Mouse (Mus musculus): ENCODE results near the gene Git1. TPM values are rescaled to one million over a fixed set of nuclear protein-coding genes. Genes with fewer than 3 reads are reported as not detected.
A peak's percentile ranks its signal among the peaks of the same experiment; 100 is the strongest.
"Not testable (repeated sequence)": the region's sequence is repeated elsewhere in the genome, so short reads cannot be mapped to it uniquely, and the experiment has no call there.

Gene Git1
- polyA plus RNA-seq, 1 experiment from 2014 or later: 3.2 TPM

DNA sequence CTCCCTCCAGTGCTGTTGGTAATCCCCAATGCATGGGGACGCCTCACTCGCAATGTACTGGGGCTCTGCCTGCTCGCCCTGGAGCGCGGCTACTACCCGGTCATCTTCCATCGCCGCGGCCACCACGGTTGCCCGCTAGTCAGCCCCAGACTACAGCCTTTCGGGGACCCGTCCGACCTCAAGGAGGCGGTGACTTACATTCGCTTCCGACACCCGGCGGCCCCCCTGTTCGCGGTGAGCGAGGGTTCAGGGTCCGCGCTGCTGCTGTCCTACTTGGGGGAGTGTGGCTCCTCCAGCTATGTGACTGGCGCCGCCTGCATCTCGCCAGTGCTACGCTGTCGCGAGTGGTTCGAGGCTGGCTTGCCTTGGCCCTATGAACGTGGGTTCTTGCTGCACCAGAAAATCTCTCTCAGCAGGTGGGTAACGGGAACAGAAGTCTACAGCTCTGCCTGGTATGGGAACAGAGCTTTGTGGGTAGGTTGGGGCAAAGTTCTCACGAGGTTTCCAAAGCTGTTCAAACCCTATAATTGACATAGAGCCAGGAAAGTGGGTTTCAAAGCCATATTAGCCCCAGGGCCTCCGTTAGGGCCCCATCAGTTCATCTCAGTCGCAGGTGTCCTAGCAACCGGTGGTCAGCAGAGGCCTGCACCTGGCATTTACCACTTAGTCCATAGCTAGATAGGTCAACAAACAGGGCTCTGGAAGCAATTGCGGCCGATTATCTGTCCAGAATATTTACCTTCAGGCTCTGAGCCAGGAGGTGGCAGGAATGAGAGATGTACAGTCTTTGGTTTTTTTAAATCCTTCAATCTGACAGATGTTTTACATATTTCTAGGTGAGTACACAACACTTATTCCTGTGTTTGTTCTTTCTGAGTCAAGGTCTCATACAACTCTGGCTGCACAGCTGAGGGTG lies 22.5 kb downstream of the Git1 start, which contains the start of gene Trp53i13:
Trp53i13 (minus strand) TSS at position 344 of the 916 bp plus-strand sequence.
- Histone ChIP-seq H3K27me3 (replicated peaks) (peaks cover 55% of the 10 kb centered on the region), H3K9ac (peak within 1 kb of the TSS; percentile 67), H3K4me1 (peaks cover 66% of the 10 kb centered on the region), H3K4me2 (peak within 1 kb of the TSS; percentile 97), H3K36me3 (no peaks in the 10 kb centered on the region), H3K9me3 (replicated peaks) (no peaks in the 10 kb centered on the region), H3K27ac (peak within 1 kb of the TSS; percentile 69), H3K4me3 (peak within 1 kb of the TSS; percentile 72)
- no peak for ATAC-seq
- 13% methylated on average over 39 of the region's 39 CpGs for WGBS (ENCODE audit: insufficient replicate concordance)

DNA sequence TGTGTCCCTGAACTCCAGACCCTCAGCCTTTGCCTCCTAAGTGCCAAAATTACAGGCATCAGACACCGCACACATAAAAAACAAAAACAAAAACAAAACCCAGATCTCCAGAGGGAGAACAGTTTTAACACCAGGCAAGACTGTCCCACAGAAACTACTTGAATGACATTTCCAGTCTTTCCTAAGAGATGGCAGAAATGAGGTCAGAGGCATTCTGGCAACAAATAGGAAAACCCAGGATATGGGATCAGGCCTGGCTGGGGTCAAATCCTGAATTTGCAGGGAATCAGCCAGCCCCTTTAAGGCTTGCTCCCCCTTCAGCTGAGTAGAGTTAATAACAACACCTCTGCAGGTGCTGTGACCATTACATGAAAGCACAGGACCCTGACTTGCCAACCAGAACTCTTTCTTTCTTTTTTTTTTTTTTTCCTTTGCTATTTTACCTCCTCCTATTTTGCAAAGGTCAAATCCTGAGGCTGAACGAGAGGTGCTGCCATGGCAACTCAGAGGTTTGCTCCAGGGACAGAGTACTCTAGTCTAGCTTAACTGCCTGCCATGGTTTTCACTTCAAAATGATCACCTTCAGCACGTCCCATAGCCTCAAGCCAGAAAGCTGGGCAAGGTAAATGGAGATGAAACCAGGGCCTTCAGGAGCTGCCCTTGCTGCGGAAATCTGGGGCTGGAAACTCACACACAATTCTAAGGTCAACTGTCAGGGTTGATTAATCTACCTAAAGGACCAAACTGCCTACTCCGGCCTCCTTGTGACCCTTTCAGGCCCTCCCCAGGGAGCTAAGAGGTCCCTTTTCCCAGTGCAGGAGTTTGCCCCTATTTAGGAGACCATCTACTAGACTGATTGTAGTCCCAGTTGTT lies 23.4 kb downstream of the Git1 start:
- 76% methylated on average over 5 of the region's 5 CpGs for WGBS (ENCODE audit: insufficient replicate concordance)
- H3K4me2 ChIP-seq: peak overlapping the region; percentile 97; the same call in 1 of the 2 replicates
- H3K4me1 ChIP-seq: peaks cover 66% of the 10 kb centered on the region
- H3K9ac ChIP-seq: no peak overlapping the region
- H3K36me3 ChIP-seq: no peaks in the 10 kb centered on the region
- H3K4me3 ChIP-seq: no peak overlapping the region
- ATAC-seq: no peak
- no peak overlapping the region for H3K27ac ChIP-seq
- H3K9me3 ChIP-seq (replicated peaks): no peaks in the 10 kb centered on the region
- H3K27me3 ChIP-seq (replicated peaks): peaks cover 55% of the 10 kb centered on the region

DNA sequence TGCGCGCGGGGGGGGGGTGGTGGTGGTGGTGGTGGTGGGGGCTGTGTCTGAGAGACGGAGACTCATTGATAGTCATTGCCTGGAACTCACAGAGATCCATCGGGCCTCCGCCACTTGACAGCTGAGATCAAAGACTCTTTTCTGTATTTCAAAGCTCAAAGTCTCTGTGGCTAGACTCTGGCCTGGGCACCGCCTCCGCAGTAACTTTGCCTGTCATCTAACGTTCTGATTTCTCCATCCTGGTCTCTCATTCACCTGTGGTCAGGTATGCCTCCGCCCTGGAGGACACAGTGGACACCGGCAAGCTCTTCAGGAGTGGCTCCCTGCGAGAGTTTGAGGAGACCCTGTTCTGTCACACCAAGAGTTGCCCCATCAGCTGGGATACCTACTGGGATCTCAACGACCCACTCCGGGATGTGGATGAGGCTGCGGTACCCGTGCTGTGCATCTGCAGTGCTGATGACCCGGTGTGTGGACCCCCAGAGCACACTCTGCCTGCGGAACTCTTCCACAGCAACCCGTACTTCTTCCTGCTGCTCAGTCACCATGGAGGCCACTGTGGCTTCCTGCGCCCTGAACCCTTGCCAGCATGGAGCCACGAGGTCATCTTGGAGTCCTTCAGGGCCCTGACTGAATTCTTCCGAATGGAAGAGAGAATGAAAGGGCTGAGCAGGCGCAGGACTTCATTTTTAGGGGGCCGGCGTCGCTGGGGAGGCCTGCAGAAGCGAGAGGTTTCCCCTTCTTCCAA lies 24.9 kb downstream of the Git1 start:
- WGBS (ENCODE audit: insufficient replicate concordance): 60% methylated on average over 27 of the region's 27 CpGs
- Histone ChIP-seq H3K4me3 (no peak overlapping the region), H3K27me3 (replicated peaks) (peaks cover 55% of the 10 kb centered on the region), H3K9ac (no peak overlapping the region), H3K27ac (peak overlapping the region; percentile 43; the same call in 1 of the 2 replicates), H3K4me1 (peaks cover 58% of the 10 kb centered on the region), H3K36me3 (no peaks in the 10 kb centered on the region), H3K9me3 (replicated peaks) (no peaks in the 10 kb centered on the region), H3K4me2 (no peak overlapping the region)
- no peak for ATAC-seq

DNA sequence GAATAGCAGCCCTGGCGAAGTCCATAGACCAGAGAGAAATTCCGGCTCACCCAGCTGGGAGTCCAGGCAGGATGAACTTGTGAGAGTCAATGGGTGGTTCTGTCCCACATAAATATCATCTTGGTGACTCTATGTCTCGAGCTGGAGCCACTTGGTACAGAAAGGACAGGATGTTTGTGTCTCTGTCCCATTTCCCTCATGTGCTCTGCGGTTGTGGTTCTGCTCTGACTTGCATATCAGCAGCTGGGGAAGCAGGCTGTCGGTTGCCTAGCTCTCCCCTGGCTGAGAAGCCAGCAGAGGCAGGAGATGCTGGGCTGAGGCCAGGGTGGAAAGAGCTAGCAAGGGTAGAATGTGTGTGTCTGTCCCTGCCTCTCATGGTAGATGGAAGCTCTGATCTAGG lies 25.7 kb downstream of the Git1 start, which contains the start of gene Gm10392:
Gm10392 (minus strand) TSS at position 156 of the 400 bp plus-strand sequence.
- Histone ChIP-seq H3K9me3 (replicated peaks) (no peaks in the 10 kb centered on the region), H3K9ac (no peak within 1 kb of the TSS), H3K36me3 (no peaks in the 10 kb centered on the region), H3K4me2 (peak within 1 kb of the TSS; percentile 20; the same call in 1 of the 2 replicates), H3K27me3 (replicated peaks) (peaks cover 55% of the 10 kb centered on the region), H3K27ac (peak within 1 kb of the TSS; percentile 43; the same call in 1 of the 2 replicates), H3K4me1 (peaks cover 51% of the 10 kb centered on the region), H3K4me3 (no peak within 1 kb of the TSS)
- 23% methylated on average over 5 of the region's 5 CpGs for WGBS (ENCODE audit: insufficient replicate concordance)
- no peak for ATAC-seq

DNA sequence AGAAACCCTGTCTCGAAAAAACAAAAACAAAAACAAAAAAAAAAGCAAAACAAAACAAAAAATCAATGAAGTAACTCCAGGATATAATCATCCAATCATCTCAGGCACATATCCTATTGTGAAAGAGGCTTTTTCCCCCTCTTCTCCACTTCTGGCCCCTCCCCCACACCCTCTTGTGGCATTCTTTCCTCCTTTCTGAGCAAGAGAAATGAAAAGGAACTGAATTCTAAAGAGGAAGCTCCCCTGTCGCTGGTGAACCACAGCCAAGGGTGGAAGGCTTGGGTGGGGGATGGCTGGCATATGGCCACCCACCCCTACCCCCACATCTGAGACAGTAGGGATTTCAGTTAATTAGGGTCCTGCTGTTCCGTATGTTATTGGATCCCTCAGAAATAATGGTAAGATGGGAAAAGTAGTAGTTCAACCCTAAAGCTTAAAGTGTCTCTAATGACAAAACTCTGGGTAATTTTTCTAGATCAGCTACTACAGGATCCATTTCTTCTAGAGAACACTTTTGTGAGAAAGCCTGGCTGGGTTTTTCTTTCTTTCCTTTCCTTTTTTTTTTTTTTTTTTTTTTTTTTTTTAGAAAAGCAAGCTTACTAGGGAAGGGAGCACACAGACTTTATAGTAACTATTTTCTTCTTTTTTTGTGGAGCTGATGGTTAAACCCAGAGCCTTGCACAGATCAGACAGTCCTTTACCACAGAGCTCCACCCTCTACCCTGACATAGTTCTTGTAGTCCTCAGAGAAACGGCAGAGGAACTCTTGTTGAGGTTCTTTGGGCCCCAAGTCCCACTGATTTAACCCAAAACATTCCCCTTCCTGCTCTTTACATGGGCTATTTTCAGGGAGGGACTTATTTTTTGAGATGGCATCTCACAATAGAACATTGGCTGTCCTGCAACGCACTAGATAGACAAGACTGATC lies 27.5 kb downstream of the Git1 start:
- peaks cover 33% of the 10 kb centered on the region for H3K4me1 ChIP-seq
- 28% methylated on average over 5 of the region's 5 CpGs for WGBS (ENCODE audit: insufficient replicate concordance)
- H3K27ac ChIP-seq: no peak overlapping the region

DNA sequence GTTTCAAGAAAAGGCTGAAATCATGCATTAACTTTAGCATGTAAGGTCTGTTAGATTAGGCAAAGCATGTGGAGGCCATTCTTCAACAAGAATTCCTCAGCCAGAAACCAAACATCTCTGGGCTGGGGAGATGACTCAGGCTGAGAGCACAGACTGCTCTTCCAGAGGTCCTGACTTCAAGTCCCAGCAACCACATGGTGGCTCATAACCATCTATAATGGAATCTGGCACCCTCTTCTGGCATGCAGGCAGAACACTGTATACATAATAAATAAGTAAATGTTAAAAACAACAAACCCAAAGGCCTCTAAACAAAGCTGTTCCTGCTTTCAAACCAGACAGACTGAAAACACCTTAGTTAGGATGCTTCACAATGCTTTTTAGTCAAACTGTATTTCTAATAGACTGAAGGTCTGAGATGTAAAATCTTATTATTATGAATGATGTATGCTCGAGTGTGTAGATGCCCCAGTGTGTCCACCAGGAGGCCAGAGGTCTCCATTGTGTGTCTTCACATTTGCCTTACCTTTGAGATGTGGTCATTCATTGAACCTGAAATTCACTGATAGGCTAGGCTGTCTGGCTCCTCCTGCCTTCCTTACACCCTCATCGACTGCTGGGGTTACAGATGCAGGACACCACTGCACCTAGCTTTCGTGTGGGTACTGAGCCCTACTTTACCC lies 32.6 kb downstream of the Git1 start:
- Histone ChIP-seq H3K36me3 (peaks cover 3% of the 10 kb centered on the region; the same call in 1 of the 2 replicates), H3K27me3 (replicated peaks) (no peaks in the 10 kb centered on the region), H3K4me3 (no peak overlapping the region), H3K9me3 (replicated peaks) (no peaks in the 10 kb centered on the region), H3K4me2 (no peak overlapping the region), H3K9ac (no peak overlapping the region), H3K27ac (no peak overlapping the region), H3K4me1 (0 out of 2 replicates have a peak, but pooled peaks cover under 1% of the 10 kb centered on the region)
- WGBS (ENCODE audit: insufficient replicate concordance): 66% methylated on average over 3 of the region's 3 CpGs
- ATAC-seq: no peak

More for the DNA sequence above, 27.5 kb downstream of the Git1 start:
- Histone ChIP-seq H3K4me2 (no peak overlapping the region), H3K4me3 (no peak overlapping the region), H3K9ac (no peak overlapping the region), H3K9me3 (replicated peaks) (no peaks in the 10 kb centered on the region), H3K27me3 (replicated peaks) (peaks cover 37% of the 10 kb centered on the region), H3K36me3 (no peaks in the 10 kb centered on the region)
- ATAC-seq: no peak

DNA sequence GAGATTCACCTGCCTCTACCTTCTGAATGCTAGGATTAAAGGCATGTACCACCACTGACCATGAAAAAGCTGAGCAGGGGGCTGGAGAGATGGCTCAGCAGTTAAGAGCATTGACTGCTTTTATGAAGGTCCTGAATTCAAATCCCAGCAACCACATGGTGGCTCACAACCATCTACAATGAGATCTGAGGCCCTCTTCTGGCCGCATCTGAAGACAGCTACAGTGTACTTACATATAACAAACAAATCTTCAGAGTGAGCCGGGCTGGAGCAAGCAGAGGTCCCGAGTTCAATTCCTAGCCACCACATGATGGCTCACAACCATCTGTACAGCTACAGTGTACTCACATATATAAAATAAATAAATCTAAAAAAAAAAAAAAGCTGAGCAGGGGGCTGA lies 35.1 kb downstream of the Git1 start:
- not testable (repeated sequence) for H3K36me3 ChIP-seq; H3K27ac ChIP-seq; H3K4me1 ChIP-seq; H3K4me2 ChIP-seq; H3K4me3 ChIP-seq; H3K9ac ChIP-seq; H3K9me3 ChIP-seq (replicated peaks); ATAC-seq; H3K27me3 ChIP-seq (replicated peaks)
- 84% methylated on average over 3 of the region's 3 CpGs for WGBS (ENCODE audit: insufficient replicate concordance)

DNA sequence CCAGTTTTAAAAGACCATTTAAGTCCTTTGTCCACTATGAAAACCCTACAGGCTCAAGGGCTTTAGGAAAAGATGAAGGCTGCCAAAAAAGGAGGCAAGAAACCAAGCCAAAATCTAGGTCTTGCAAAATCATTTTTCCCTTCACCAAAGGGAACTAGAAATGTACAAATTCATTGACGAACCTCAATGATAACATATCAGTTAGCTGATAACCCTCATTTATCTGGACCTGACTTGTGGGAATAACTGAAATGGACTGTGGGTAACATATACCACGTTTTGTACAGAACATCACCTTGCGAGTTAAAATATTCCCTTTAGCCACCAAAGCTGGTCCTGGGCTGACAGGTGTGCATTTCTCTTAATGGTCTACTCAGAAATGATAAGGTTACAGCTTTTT lies 36.3 kb downstream of the Git1 start:
- no peak for ATAC-seq
- Histone ChIP-seq H3K27ac (no peak overlapping the region), H3K36me3 (peaks cover 6% of the 10 kb centered on the region), H3K4me2 (no peak overlapping the region), H3K27me3 (replicated peaks) (no peaks in the 10 kb centered on the region), H3K9ac (no peak overlapping the region), H3K9me3 (replicated peaks) (no peaks in the 10 kb centered on the region), H3K4me3 (no peak overlapping the region), H3K4me1 (0 out of 2 replicates have a peak, but pooled peaks cover 4% of the 10 kb centered on the region)
- WGBS (ENCODE audit: insufficient replicate concordance): 56% methylated on average over 3 of the region's 3 CpGs

DNA sequence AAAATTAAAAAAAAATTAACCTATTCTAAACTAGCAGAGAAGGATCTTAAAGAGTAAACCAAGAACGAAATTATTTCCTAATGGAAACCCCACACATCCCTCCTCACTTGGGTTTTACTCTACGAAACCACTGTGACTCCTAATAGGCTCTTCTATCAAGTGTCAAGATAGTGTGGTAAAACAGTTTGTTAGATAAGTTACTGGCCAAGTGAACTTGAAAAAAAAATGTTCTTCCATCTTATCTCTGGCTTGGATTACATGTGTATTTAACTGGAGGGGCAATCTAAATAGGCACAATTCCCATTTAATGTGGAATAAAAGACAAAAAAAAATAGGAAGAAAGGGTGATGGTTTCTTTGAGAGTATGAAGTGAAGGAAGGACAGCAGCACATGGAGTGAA lies 37.5 kb downstream of the Git1 start:
- Histone ChIP-seq H3K27me3 (replicated peaks) (no peaks in the 10 kb centered on the region), H3K4me2 (no peak overlapping the region), H3K27ac (no peak overlapping the region), H3K9me3 (replicated peaks) (no peaks in the 10 kb centered on the region), H3K36me3 (peaks cover 8% of the 10 kb centered on the region), H3K4me3 (no peak overlapping the region), H3K9ac (no peak overlapping the region), H3K4me1 (0 out of 2 replicates have a peak, but pooled peaks cover 4% of the 10 kb centered on the region)
- no peak for ATAC-seq
- 51% methylated on average over 2 of the region's 2 CpGs for WGBS (ENCODE audit: insufficient replicate concordance)

DNA sequence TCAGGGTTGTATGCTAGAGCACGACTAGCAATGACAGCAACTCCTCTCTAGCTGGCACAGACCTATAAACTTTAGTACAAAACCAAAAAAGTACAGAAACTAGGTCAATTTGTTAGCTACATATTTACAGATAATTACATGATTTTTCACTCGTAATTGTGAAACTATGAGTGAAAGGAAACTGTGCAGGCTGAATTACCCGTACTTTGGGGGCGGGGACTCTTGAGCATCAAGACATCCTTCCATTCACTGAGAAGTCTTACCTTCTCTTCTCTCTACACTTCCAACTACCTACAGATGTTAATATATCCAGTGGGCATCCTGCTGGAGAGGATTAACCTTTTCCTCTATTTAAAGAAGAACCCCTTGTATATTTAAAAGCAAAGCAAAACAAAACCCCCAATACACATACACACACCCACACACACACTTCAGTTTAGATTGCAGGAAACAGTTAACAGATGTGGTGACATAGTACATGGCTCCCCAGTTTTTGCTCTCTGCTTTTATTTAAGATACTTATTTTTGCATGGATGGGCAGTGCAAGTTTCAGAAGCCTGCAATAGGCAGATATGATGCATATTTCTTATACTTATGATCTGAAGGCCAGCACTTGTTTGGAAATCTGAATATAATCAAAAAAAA lies 39.0 kb downstream of the Git1 start:
- no peak overlapping the region for H3K4me3 ChIP-seq
- H3K27ac ChIP-seq: no peak overlapping the region
- no peak for ATAC-seq
- 78% methylated on average over 4 of the region's 4 CpGs for WGBS (ENCODE audit: insufficient replicate concordance)
- peaks cover 21% of the 10 kb centered on the region for H3K36me3 ChIP-seq
- no peaks in the 10 kb centered on the region for H3K9me3 ChIP-seq (replicated peaks)
- no peak overlapping the region for H3K9ac ChIP-seq
- H3K4me1 ChIP-seq: 0 out of 2 replicates have a peak, but pooled peaks cover 4% of the 10 kb centered on the region
- no peak overlapping the region for H3K4me2 ChIP-seq
- H3K27me3 ChIP-seq (replicated peaks): no peaks in the 10 kb centered on the region
